Mouse (Mus musculus): ENCODE measurements around the gene Stab2.

- TF ChIP-seq CTCF (IDR thresholded peaks at IDR 0.05; ENCODE audit: low read depth, low read length) (no peak), POLR2A (IDR thresholded peaks at IDR 0.05; ENCODE audit: extremely low read depth, insufficient read depth, low read length) (no peak)
Observed at GRCm38 (mm10) chr10:86826929-86827328, 180.9 kb downstream of the Stab2 start.

Measured in liver, adult 2 months (tissue).